Mouse (Mus musculus) intestine, postnatal 0 days (tissue): ENCODE results near the gene Vwf. TPM values are rescaled to one million over a fixed set of nuclear protein-coding genes. Genes with fewer than 3 reads are reported as not detected.

Experiments used
- ATAC-seq: fragments of 200-750 bp; cut with Nextera tagmentation; 2 replicates; pipeline ENCODE4 v1.8.0; 2017; ENCODE audit warnings: mild to moderate bottlenecking, moderate TSS enrichment, moderate library complexity
- H3K27ac ChIP-seq: fragments of 300-500 bp; sonication (generic); 2 replicates; pipeline ENCODE4 v1.5.1; 2014; ENCODE audit warnings: mild to moderate bottlenecking, low read depth, low read length, moderate library complexity
- H3K27me3 ChIP-seq: fragments of 300-500 bp; sonication (generic); replicated peaks from 2 replicates; pipeline ENCODE4 v1.6.1; 2014; ENCODE audit warnings: low read length, mixed read lengths; ENCODE audit not compliant: control insufficient read depth, insufficient read depth
- H3K36me3 ChIP-seq: fragments of 300-500 bp; sonication (generic); 2 replicates; pipeline ENCODE4 v1.6.1; 2014; ENCODE audit warnings: mild to moderate bottlenecking, moderate library complexity; ENCODE audit not compliant: control insufficient read depth, insufficient read depth
- H3K4me1 ChIP-seq: fragments of 300-500 bp; sonication (generic); replicated peaks from 2 replicates; pipeline ENCODE4 v1.6.1; 2014; ENCODE audit warnings: antibody characterized with exemption, low read length, mixed read lengths; ENCODE audit not compliant: control insufficient read depth, insufficient read depth
- H3K4me2 ChIP-seq: fragments of 300-500 bp; sonication (generic); replicated peaks from 2 replicates; pipeline ENCODE4 v1.6.1; 2014; ENCODE audit warnings: low read depth, mild to moderate bottlenecking, moderate library complexity
- H3K4me3 ChIP-seq: fragments of 300-500 bp; sonication (generic); 2 replicates; pipeline ENCODE4 v1.5.1; 2014; ENCODE audit warnings: low read depth, low read length
- H3K9ac ChIP-seq: fragments of 300-500 bp; sonication (generic); 2 replicates; pipeline ENCODE4 v1.6.1; 2014; ENCODE audit warnings: mild to moderate bottlenecking, low read depth, low read length
- H3K9me3 ChIP-seq: fragments of 300-500 bp; sonication (generic); 2 replicates; pipeline ENCODE4 v1.6.1; 2016; ENCODE audit warnings: mixed run types; ENCODE audit not compliant: control insufficient read depth
- CTCF ChIP-seq: sonication (generic); IDR thresholded peaks from 2 replicates; pipeline ENCODE4 v1.5.1; 2016; ENCODE audit warnings: low read depth, mild to moderate bottlenecking, control low read depth, antibody characterized with exemption, moderate library complexity
- WGBS: fragments of 180-500 bp; shearing (Covaris S2); extraction: QIAGEN DNeasy Blood & Tissue Kit; methylation state at CpG from one replicate; pipeline ENCODE4 v1.1.7; 2014; 5-methylcytosine and 5-hydroxymethylcytosine counted together
- polyA plus RNA-seq: library from polyadenylated mRNA; unstranded; fragments of >200 nt; fragmentation: Nextera tagmentation; extraction: Ambion mirVana; gene quantifications from 2 replicates; pipeline ENCODE4 v1.2.1, GENCODE M21; 2015

Gene Vwf
- polyA plus RNA-seq, 1 experiment from 2014 or later = 10.6 TPM

DNA sequence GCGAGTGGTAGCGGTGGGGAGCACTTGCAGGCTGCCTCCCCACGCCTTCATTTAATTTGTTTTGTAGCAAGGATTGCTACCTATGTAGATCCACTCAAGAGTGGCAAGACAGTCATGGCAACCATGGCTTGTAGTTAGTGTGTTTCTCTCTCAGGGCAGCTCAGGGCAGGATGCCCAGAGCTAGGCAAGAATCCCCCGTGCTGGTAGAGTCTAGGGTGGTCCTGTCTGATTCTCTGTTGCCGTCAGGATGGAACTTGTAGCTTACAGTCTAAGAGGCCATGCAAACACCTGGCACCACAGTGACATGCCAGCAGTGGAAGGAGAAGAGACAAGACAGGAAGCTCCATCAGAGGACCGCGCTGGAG is 32.1 kb downstream of the Vwf start:
- no peaks in the 10 kb centered on the region for H3K27me3 ChIP-seq
- H3K36me3 ChIP-seq = no peaks in the 10 kb centered on the region
- 73% methylated on average over 7 of the region's 7 CpGs for WGBS
- H3K27ac ChIP-seq = no peak overlapping the region
- no peak for TF ChIP-seq CTCF
- no peak for ATAC-seq
- no peak overlapping the region for H3K4me3 ChIP-seq
- H3K9ac ChIP-seq = no peak overlapping the region
- H3K4me2 ChIP-seq = no peak overlapping the region
- peaks cover 4% of the 10 kb centered on the region; the same call in 1 of the 2 replicates for H3K4me1 ChIP-seq
- no peaks in the 10 kb centered on the region for H3K9me3 ChIP-seq

DNA sequence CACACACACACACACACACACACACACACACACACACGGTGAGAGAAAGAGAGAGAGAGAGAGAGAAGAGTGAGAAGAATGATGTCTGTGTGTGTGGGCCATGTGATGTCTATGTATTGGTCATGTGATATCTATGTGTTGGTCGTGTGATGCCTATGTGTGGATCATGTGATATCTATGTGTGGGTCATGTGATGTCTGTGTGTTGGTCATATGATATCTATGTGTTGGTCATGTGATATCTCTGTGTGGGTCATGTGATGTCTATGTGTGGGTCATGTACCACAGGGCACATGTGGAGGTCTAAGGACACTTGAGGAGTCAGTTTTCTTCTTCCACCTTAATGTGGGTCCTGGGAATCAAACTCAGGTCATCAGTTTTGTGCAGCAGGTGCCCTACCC is 33.3 kb downstream of the Vwf start:
- Histone ChIP-seq H3K36me3 (no peaks in the 10 kb centered on the region), H3K9me3 (no peaks in the 10 kb centered on the region), H3K4me3 (no peak overlapping the region), H3K9ac (no peak overlapping the region), H3K4me2 (no peak overlapping the region), H3K4me1 (no peaks in the 10 kb centered on the region), H3K27me3 (no peaks in the 10 kb centered on the region), H3K27ac (no peak overlapping the region)
- no peak for ATAC-seq
- no peak for TF ChIP-seq CTCF
- 93% methylated on average over 2 of the region's 2 CpGs for WGBS

DNA sequence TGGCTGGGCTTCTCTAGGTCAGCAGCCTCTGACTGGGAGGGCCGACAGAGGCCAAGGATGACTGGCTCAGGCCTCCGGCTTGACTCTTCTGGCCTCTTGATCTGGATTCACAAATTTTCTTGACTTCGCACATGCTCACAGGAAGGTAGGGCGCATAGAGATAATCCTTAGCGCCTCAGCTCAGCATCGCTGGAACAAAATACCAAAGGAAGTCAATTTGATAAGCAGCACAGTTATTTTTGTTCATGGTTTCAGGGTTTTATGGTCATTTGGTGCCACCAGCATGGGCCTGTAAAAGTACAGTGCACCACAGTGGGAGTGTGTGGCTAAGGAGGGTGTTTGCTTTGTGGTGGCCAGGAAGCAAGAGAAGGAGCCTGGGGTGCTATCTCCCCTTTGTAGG is 37.1 kb downstream of the Vwf start:
- TF ChIP-seq CTCF = no peak
- no peaks in the 10 kb centered on the region for H3K27me3 ChIP-seq
- no peak overlapping the region for H3K4me3 ChIP-seq
- no peak overlapping the region for H3K4me2 ChIP-seq
- no peaks in the 10 kb centered on the region for H3K36me3 ChIP-seq
- H3K4me1 ChIP-seq = no peaks in the 10 kb centered on the region
- no peak overlapping the region for H3K27ac ChIP-seq
- WGBS = 91% methylated on average over 6 of the region's 6 CpGs
- no peak overlapping the region for H3K9ac ChIP-seq
- no peak for ATAC-seq
- H3K9me3 ChIP-seq = no peaks in the 10 kb centered on the region

DNA sequence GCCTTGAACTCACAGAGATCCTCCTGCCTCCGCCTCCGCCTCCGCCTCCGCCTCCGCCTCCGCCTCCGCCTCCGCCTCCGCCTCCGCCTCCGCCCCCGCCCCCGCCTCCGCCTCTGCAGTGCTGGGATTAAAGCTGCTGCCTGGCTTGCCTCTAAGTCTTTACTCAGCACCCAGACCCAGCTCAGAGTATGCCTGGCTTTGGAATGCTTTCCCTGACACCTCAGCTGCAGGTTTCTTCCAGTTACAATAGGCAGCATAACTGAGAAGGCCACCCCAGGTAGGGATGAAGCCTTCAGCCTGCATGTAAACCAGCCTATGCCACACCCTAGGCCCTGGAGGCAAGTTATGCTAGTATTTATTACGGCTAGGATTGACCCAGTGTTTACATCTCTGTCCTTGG is 37.7 kb downstream of the Vwf start:
- H3K9me3 ChIP-seq = no peaks in the 10 kb centered on the region
- no peaks in the 10 kb centered on the region for H3K4me1 ChIP-seq
- no peaks in the 10 kb centered on the region for H3K27me3 ChIP-seq
- H3K27ac ChIP-seq = no peak overlapping the region
- 91% methylated on average over 15 of the region's 15 CpGs for WGBS
- no peaks in the 10 kb centered on the region for H3K36me3 ChIP-seq
- H3K4me3 ChIP-seq = no peak overlapping the region
- no peak for TF ChIP-seq CTCF
- H3K4me2 ChIP-seq = no peak overlapping the region
- H3K9ac ChIP-seq = no peak overlapping the region
- peak; percentile 39; the same call in 1 of the 2 replicates for ATAC-seq

DNA sequence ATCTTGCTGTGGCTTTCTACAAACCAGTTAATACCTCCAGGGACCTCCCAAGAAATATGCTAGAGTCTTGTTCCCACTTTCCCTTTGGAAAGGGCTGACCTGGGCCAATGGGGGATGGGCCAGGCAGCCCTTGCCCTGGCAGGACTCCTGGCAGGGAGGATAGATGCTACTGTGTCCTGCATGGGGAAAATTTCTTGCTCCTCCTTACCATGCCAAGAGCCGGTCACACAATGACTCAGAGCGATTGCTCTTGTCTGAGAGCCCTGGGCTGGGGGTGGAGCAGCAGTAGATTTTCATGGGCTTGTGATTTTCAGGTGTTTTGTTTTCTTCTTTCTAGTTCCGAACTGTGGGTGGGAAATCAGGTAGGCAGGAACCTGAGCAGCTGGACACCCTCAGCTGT is 39.0 kb downstream of the Vwf start:
- no peaks in the 10 kb centered on the region for H3K9me3 ChIP-seq
- no peak overlapping the region for H3K27ac ChIP-seq
- H3K27me3 ChIP-seq = no peaks in the 10 kb centered on the region
- ATAC-seq = no peak
- H3K4me2 ChIP-seq = no peak overlapping the region
- no peaks in the 10 kb centered on the region for H3K4me1 ChIP-seq
- H3K9ac ChIP-seq = no peak overlapping the region
- H3K36me3 ChIP-seq = no peaks in the 10 kb centered on the region
- WGBS = 54% methylated on average over 3 of the region's 3 CpGs
- H3K4me3 ChIP-seq = no peak overlapping the region
- no peak for TF ChIP-seq CTCF

DNA sequence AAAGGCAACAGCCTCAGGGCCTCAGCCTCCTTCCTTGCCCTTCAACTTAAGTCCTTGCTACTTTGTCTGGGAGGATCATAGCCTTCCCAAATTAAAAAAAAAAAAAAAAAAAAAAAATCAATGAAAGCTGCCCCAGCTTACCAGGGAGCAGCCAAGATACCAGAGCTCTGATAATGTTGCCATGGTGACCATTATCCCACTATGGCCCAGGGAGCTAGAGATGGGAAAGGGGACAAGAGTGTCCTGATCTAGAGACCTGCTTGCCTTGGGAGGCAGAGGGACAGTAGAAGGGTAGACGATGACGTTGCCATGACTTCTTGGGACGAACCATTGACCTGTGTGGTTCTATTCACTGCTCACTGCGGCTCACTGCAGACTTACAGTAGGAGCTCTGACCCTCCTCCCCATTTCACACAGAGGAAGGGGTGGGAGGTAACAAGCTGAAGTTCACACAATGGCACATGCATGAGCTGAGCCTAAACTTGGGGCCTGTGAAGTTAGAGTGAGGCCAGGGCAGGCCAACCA is 39.5 kb downstream of the Vwf start:
- no peak for ATAC-seq
- H3K9ac ChIP-seq = no peak overlapping the region
- H3K36me3 ChIP-seq = no peaks in the 10 kb centered on the region
- no peaks in the 10 kb centered on the region for H3K9me3 ChIP-seq
- no peak for TF ChIP-seq CTCF
- H3K4me3 ChIP-seq = no peak overlapping the region
- WGBS = 93% methylated on average over 4 of the region's 4 CpGs
- H3K27me3 ChIP-seq = no peaks in the 10 kb centered on the region
- no peaks in the 10 kb centered on the region for H3K4me1 ChIP-seq
- no peak overlapping the region for H3K4me2 ChIP-seq
- H3K27ac ChIP-seq = no peak overlapping the region

DNA sequence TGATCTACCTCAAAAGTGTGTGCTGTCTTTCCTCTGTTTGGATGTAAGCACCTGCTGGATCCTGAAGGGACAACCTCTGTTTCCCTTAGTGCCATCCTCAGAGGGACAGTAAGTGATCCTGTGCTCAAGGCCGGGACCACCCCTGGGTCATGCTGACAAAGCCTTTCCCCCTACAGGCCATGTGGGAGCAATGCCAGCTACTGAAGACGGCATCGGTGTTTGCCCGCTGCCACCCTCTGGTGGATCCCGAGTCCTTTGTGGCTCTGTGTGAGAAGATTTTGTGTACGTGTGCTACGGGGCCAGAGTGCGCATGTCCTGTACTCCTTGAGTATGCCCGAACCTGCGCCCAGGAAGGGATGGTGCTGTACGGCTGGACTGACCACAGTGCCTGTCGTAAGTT is 41.7 kb downstream of the Vwf start:
- 89% methylated on average over 12 of the region's 12 CpGs for WGBS

More for the DNA sequence above, 41.7 kb downstream of the Vwf start:
- H3K36me3 ChIP-seq = no peaks in the 10 kb centered on the region
- no peak overlapping the region for H3K27ac ChIP-seq
- no peak for ATAC-seq
- no peaks in the 10 kb centered on the region for H3K27me3 ChIP-seq
- TF ChIP-seq CTCF = peak; percentile 59
- H3K4me2 ChIP-seq = no peak overlapping the region
- H3K4me3 ChIP-seq = no peak overlapping the region
- H3K9me3 ChIP-seq = no peaks in the 10 kb centered on the region
- no peak overlapping the region for H3K9ac ChIP-seq
- no peaks in the 10 kb centered on the region; the same call in 1 of the 2 replicates for H3K4me1 ChIP-seq
